Mouse (Mus musculus) intestine, postnatal 0 days (tissue): Measurements from ENCODE around the gene Coro2a. TPM values are rescaled to one million over a fixed set of nuclear protein-coding genes. Genes with fewer than 3 reads are reported as not detected.

Source experiments
- ATAC-seq: fragments of 200-750 bp; cut with Nextera tagmentation; 2 replicates; pipeline ENCODE4 v1.8.0; 2017; ENCODE audit warnings: mild to moderate bottlenecking, moderate TSS enrichment, moderate library complexity
- H3K27ac ChIP-seq: fragments of 300-500 bp; sonication (generic); 2 replicates; pipeline ENCODE4 v1.5.1; 2014; ENCODE audit warnings: mild to moderate bottlenecking, low read depth, low read length, moderate library complexity
- H3K27me3 ChIP-seq: fragments of 300-500 bp; sonication (generic); replicated peaks from 2 replicates; pipeline ENCODE4 v1.6.1; 2014; ENCODE audit warnings: low read length, mixed read lengths; ENCODE audit not compliant: control insufficient read depth, insufficient read depth
- H3K36me3 ChIP-seq: fragments of 300-500 bp; sonication (generic); 2 replicates; pipeline ENCODE4 v1.6.1; 2014; ENCODE audit warnings: mild to moderate bottlenecking, moderate library complexity; ENCODE audit not compliant: control insufficient read depth, insufficient read depth
- H3K4me1 ChIP-seq: fragments of 300-500 bp; sonication (generic); replicated peaks from 2 replicates; pipeline ENCODE4 v1.6.1; 2014; ENCODE audit warnings: antibody characterized with exemption, low read length, mixed read lengths; ENCODE audit not compliant: control insufficient read depth, insufficient read depth
- H3K4me2 ChIP-seq: fragments of 300-500 bp; sonication (generic); replicated peaks from 2 replicates; pipeline ENCODE4 v1.6.1; 2014; ENCODE audit warnings: low read depth, mild to moderate bottlenecking, moderate library complexity
- H3K4me3 ChIP-seq: fragments of 300-500 bp; sonication (generic); 2 replicates; pipeline ENCODE4 v1.5.1; 2014; ENCODE audit warnings: low read depth, low read length
- H3K9ac ChIP-seq: fragments of 300-500 bp; sonication (generic); 2 replicates; pipeline ENCODE4 v1.6.1; 2014; ENCODE audit warnings: mild to moderate bottlenecking, low read depth, low read length
- H3K9me3 ChIP-seq: fragments of 300-500 bp; sonication (generic); 2 replicates; pipeline ENCODE4 v1.6.1; 2016; ENCODE audit warnings: mixed run types; ENCODE audit not compliant: control insufficient read depth
- CTCF ChIP-seq: sonication (generic); IDR thresholded peaks from 2 replicates; pipeline ENCODE4 v1.5.1; 2016; ENCODE audit warnings: low read depth, mild to moderate bottlenecking, control low read depth, antibody characterized with exemption, moderate library complexity
- WGBS: fragments of 180-500 bp; shearing (Covaris S2); extraction: QIAGEN DNeasy Blood & Tissue Kit; methylation state at CpG from one replicate; pipeline ENCODE4 v1.1.7; 2014; 5-methylcytosine and 5-hydroxymethylcytosine counted together
- polyA plus RNA-seq: library from polyadenylated mRNA; unstranded; fragments of >200 nt; fragmentation: Nextera tagmentation; extraction: Ambion mirVana; gene quantifications from 2 replicates; pipeline ENCODE4 v1.2.1, GENCODE M21; 2015

The Coro2a gene
- polyA plus RNA-seq, 1 experiment from 2014 or later = 53.0 TPM

DNA sequence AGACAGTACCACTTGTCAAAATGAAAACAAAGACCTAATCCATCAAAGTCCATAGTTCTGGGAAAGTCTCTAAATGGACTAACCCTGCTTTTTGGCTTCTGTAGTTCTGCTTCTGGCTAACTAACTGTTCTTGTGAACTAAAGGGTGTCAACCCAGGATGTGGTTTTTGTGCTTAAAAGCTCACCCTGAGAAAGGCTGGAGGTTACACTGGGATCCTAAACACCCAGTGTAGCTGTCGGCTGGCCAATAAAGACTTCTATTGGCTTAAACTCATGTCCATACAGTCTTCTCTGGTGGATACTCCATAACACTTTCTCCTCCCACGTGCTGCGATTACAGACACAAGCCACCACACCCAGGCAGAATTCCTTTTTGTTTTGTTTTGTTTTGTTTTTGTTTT, 75.8 kb downstream of the Coro2a start:
- WGBS = 86% methylated on average over 3 of the region's 3 CpGs
- 0 out of 2 replicates have a peak, but pooled peaks cover 3% of the 10 kb centered on the region for H3K4me1 ChIP-seq

DNA sequence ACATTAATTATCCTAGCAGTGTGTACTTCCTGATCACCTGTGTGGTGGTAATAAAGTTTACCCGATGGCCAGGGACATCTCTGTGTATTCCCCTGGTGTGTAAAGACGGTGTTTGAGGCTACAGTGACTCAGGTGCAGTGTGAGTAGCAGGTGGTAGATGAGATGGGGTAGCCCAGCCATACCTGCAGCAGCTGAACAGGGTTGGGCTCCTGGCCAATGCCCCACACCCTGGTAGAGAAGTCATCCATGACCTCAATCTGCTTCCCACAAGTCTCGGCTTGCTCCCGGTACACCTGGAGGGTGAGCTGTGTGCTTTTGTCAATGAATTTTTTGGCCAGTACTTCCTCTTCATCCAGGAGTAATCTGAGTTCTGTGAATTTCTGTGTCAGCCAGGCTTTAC, 78.7 kb downstream of the Coro2a start:
- peak; percentile 81 for ATAC-seq
- Histone ChIP-seq H3K4me2 (no peak overlapping the region), H3K27me3 (no peaks in the 10 kb centered on the region), H3K9me3 (no peaks in the 10 kb centered on the region), H3K36me3 (peaks cover 26% of the 10 kb centered on the region), H3K9ac (no peak overlapping the region), H3K4me1 (no peaks in the 10 kb centered on the region), H3K4me3 (no peak overlapping the region), H3K27ac (peak overlapping the region; percentile 54)
- WGBS = 47% methylated on average over 4 of the region's 4 CpGs
- TF ChIP-seq CTCF = no peak

More for the DNA sequence above, 75.8 kb downstream of the Coro2a start:
- Histone ChIP-seq H3K27ac (no peak overlapping the region), H3K4me2 (no peak overlapping the region), H3K36me3 (peaks cover 17% of the 10 kb centered on the region), H3K9ac (no peak overlapping the region), H3K9me3 (no peaks in the 10 kb centered on the region), H3K4me3 (no peak overlapping the region), H3K27me3 (no peaks in the 10 kb centered on the region)
- no peak for ATAC-seq
- TF ChIP-seq CTCF = no peak

DNA sequence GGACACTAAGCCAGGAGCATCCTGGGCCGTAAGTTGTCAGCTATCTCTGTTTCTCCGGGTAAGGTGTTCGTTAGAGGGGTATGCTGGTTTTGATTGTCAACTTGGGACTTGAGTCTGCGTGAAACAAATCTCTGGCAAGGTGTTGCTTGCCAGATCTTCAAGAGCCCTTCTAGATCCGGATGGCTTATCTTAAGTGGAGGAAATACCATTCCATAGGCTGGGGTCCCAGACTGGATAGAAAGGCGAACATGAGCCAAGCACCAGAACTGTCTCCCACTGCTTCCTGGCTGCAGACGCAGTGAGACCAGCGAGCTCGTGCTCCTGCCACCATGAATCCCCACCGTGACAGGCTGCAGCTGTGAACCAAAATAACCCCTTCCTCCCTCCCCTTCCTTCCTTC, 80.5 kb downstream of the Coro2a start:
- WGBS = 85% methylated on average over 10 of the region's 10 CpGs
- Histone ChIP-seq H3K4me1 (no peaks in the 10 kb centered on the region), H3K27me3 (no peaks in the 10 kb centered on the region), H3K27ac (no peak overlapping the region), H3K4me3 (no peak overlapping the region), H3K9ac (no peak overlapping the region), H3K36me3 (peaks cover 26% of the 10 kb centered on the region), H3K4me2 (no peak overlapping the region), H3K9me3 (no peaks in the 10 kb centered on the region)
- TF ChIP-seq CTCF = no peak
- ATAC-seq = no peak

DNA sequence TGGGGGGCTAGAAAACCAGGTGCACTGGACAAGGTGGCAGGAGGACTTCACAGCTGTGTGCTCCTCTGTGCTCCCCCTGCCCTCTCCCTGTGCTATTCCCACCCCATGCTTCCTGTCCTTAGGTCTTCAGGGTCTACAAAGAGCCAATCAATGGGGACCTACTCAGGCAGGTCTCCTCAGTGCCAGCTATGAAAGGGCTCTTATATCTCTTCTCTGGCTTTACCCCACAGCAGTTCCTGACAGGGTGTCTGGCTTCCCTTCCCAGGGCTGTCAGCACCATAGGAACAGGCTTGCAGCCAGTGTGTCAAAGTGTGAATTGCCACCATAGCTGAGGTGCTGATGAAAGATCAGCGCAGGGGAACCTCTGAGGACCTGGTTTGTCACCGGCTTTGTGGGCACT, 81.5 kb downstream of the Coro2a start:
- Histone ChIP-seq H3K36me3 (peaks cover 26% of the 10 kb centered on the region), H3K27ac (no peak overlapping the region), H3K9me3 (no peaks in the 10 kb centered on the region), H3K4me3 (no peak overlapping the region), H3K9ac (no peak overlapping the region), H3K27me3 (no peaks in the 10 kb centered on the region), H3K4me1 (no peaks in the 10 kb centered on the region), H3K4me2 (no peak overlapping the region)
- WGBS = 83% methylated on average over 2 of the region's 2 CpGs
- no peak for TF ChIP-seq CTCF
- ATAC-seq = no peak

DNA sequence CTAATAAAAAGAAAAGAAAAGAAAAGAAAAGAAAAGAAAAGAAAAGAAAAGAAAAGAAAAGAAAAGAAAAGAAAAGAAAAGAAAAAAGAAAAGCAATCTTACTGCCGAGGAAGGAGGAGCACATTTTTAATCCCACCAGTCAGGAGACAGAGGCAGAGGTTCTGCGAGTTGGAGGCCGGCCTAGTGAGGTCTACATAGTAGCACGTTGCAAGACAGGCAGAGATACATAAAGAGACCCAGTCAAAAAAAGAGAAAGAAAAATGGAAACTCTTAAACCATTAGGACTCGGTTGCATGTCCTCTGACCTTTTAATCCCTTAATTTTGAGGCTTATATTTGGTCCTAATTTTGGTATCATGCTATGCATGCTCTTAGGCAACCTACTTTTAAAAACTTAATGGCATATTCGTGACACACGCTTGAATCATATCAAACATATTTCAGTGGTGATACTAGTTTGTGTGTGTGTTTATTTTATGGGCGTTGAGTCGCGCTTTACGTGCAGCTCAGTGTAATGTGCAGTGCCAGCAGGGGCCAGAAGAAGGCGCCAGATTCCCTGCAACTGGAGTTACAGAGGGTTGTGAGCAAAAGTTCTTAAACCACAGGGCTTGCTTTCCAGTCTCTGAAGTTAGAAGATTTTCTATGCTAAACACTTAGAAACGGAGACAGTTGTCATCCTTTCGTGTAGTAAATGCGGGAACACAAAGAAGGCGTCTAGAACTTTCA, 94.1 kb downstream of the Coro2a start:
- peak; percentile 37; the same call in 1 of the 2 replicates for ATAC-seq
- 13% methylated on average over 16 of the region's 16 CpGs for WGBS
- H3K9ac ChIP-seq = no peak overlapping the region
- peak; percentile 91 for TF ChIP-seq CTCF
- H3K4me1 ChIP-seq = no peaks in the 10 kb centered on the region
- H3K27ac ChIP-seq = no peak overlapping the region
- H3K9me3 ChIP-seq = no peaks in the 10 kb centered on the region
- peak overlapping the region; percentile 61 for H3K4me3 ChIP-seq
- H3K36me3 ChIP-seq = peaks cover 3% of the 10 kb centered on the region
- H3K4me2 ChIP-seq = peak overlapping the region; percentile 99
- H3K27me3 ChIP-seq = no peaks in the 10 kb centered on the region

DNA sequence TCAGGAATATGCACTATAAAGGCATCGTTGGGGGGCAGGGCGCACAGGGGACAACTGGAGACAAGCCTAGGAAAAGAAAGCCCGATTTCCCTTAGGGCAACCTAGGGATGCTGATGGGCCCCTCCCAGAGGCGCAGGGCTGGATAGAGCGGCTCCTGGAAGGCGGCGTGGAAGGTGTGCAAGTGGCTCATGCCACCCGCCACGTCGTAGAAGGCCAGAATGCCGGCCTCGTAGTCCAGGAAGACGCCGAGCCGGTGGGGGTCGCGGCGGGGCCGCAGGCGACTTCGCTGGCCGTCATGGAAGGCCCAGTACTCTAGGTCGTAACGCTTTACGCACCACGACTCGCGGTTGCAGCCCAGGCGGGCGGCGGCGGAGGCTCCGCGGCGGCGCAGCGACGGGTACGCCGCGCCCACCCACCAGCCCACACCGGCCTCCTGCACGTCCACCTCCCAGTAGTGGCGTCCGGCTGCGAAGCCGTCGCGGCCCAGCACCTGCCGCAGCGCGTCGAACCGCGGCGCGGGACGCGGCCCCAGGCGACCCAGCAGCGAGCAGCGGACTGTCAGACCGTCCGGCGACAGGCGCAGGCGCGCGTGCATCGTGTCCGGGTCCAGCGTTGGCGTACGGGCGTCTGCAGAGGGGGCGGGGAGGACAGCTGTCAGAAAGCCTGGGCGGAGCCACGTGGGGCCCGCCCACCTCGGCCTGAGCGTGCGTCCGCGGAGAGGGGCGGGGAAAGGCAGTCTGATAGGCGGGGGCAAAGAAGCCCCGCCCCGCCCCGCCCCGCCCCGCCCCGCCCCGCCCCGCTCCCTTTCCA, 95.0 kb downstream of the Coro2a start:
- under 1% methylated on average over 87 of the region's 94 CpGs for WGBS
- ATAC-seq = peak; percentile 94
- H3K9ac ChIP-seq = peak overlapping the region; percentile 62

More for the DNA sequence above, 95.0 kb downstream of the Coro2a start:
- H3K36me3 ChIP-seq = peaks cover 12% of the 10 kb centered on the region
- H3K4me1 ChIP-seq = no peaks in the 10 kb centered on the region
- no peak for TF ChIP-seq CTCF
- H3K4me2 ChIP-seq = peak overlapping the region; percentile 99
- H3K27me3 ChIP-seq = no peaks in the 10 kb centered on the region
- no peaks in the 10 kb centered on the region for H3K9me3 ChIP-seq
- peak overlapping the region; percentile 74 for H3K27ac ChIP-seq
- peak overlapping the region; percentile 61 for H3K4me3 ChIP-seq
